Mouse (Mus musculus): ENCODE measurements around the gene Cxcl1. TPM values are rescaled to one million over a fixed set of nuclear protein-coding genes. Genes with fewer than 3 reads are reported as not detected.
"Not testable (repeated sequence)": the region's sequence is repeated elsewhere in the genome, so short reads cannot be mapped to it uniquely, and the experiment has no call there.

The Cxcl1 gene
- total RNA-seq (2015) (not detected in 2 replicates), total RNA-seq (2017) (not detected in 2 replicates)

DNA sequence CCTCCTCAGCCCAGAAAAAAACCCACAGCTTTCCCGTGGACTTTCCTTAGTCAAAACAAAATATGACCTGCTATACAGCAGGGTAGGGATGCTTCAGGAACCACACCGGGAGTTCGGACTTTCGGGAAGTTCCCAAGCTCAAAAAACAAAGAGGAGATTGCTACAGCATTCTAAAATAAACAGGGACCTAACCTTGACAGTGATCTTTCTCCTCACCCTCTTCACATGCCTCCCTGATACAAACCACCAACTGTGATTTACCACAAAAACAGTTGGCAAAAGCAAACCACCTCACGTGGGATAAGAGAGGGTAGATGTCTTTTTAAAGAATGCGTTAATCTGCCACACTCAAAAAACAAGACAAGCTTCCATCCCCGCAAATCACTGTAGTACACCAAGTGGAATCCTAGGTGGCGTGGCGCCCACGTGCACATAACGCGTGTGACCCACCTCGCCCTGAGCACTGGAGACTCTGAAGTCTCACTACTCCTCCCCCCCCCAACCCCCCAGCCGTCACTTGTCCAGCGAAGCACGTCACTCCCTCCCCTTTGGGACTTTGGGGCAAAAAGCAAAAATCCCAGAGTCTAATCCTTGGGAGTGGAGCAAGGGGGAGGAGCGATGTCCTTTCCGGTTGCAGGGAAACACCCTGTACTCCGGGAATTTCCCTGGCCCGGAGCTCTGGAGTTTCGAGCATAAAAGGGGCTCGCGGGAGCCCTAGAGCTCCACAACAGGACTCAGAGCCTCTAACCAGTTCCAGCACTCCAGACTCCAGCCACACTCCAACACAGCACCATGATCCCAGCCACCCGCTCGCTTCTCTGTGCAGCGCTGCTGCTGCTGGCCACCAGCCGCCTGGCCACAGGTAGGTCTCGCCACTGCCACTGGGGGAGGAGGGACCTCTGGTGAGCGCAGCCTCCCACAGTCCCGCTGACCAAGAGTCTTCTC is at the start of gene Cxcl1:
Gene Cxcl1, plus strand, starts transcription at position 723 of the 945 bp plus-strand sequence.
- peak; percentile 46 for ATAC-seq (replicated peaks; ENCODE audit: poor library complexity)

- ATAC-seq (replicated peaks; ENCODE audit: poor library complexity) = no peak
Measured at GRCm38 (mm10) chr5:90843891-90844290, 47.1 kb upstream of the Cxcl1 start.

DNA sequence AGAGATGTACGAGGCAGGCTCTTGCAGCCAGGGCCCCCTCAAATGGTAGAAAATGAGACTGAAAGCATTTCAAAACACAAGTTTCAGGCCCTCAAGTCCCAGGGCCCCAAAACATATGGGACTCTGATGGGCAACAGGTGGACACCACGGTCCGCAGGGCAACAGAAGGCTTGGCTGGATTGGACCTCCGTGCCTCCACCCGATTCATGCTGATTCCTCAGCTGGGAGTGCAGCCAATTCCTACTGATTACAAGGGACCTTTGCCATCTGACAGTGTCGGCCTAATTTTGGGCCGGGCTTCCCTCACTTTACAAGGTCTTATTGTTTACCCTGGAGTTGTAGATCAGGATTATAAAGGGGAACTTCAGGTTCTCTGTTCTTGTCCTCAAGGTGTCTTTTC is 40.9 kb upstream of the Cxcl1 start:
- not testable (repeated sequence) for ATAC-seq (replicated peaks; ENCODE audit: poor library complexity)

DNA sequence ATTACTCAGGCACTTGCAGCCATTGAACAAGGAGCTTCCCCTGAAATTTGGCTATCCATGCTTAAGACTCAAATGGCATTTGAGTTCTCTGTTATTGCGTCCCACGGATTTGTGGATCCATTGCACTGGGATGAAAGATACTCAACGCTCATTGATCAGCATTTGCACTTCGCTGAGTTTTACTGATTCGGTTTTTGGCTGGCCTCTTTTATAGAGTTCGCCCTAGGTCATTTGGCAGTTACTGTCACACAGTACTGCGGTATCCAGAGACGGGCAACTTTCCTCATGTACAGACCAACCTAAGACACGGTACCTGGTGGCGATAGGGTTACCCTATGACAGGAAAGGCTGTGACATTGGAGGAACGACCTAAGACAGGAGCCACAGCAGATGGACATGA is 39.6 kb upstream of the Cxcl1 start:
- not testable (repeated sequence) for ATAC-seq (replicated peaks; ENCODE audit: poor library complexity)

DNA sequence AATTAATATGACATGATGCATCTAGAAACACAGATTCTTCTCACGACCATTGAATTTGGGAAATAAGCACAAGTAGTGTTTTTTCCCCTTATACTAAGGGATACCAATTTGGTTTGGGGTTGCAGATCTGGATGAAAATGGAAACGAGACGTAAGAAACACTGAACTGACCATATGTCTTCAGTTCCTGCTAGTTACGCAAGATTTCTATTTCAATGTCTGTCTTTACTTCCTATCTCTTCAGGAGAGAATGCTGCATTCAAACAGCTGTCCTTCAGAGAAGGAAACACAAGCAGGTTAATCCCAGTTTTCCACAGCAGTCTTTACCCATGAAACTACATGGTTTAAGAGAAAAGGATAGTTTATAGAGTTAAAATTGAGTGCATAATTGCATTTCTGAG is 37.8 kb upstream of the Cxcl1 start:
- ATAC-seq (replicated peaks; ENCODE audit: poor library complexity) = peak; percentile 80

- ATAC-seq (replicated peaks; ENCODE audit: poor library complexity) = no peak
Measured at GRCm38 (mm10) chr5:90855308-90856230, 35.5 kb upstream of the Cxcl1 start.

DNA sequence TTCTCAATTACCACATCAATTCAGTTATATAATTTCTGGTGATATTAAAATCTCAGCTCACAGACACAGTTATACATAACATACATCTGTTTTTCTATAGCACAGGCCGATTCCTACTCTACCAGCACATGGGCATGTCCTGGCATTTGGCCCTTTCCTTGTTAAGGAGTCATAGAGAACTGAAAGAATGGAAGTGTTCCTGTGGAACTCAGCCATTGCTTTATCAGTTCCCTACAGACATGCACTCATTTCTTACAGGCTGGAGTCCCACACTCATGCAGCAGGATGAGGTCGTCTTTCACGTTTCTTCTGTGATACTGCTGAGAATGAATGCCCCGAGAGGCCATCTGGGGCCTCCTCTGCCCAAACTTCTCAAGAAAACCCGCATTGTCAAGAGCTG is 33.6 kb upstream of the Cxcl1 start:
- no peak for ATAC-seq (replicated peaks; ENCODE audit: poor library complexity)

GRCm38 (mm10) chr5:90858429-90858828 is 32.6 kb upstream of the Cxcl1 start:
- ATAC-seq (replicated peaks; ENCODE audit: poor library complexity) = no peak

- ATAC-seq (replicated peaks; ENCODE audit: poor library complexity) = no peak
Measured at GRCm38 (mm10) chr5:90859031-90859430, 32.0 kb upstream of the Cxcl1 start.

DNA sequence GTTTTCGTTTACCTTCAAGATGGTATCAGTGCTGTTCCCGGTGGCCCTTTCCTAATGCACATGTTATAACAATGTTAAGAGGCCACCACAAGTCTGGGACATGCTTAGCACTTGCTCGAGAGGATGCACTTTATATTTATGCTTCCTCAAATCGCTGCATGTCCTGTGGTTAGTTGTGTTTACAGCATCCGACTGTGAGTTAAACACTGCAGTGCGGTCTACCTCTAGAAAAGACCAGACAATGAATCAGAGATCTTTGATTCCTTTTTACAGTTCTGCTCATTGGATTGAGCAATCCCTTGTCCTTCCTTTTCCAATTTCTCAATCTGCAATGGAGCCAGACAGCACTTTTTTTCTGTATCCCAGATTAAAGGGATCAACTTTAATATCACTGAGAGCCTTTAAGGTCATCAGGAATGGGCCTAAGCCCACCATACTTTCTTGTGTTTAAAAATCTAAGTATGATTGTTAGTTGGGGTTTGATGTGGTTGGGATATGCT is 29.1 kb upstream of the Cxcl1 start:
- peak; percentile 54 for ATAC-seq (replicated peaks; ENCODE audit: poor library complexity)

GRCm38 (mm10) chr5:90866770-90867169 is 24.3 kb upstream of the Cxcl1 start:
- no peak for ATAC-seq (replicated peaks; ENCODE audit: poor library complexity)

GRCm38 (mm10) chr5:90872377-90872776 is 18.7 kb upstream of the Cxcl1 start:
- ATAC-seq (replicated peaks; ENCODE audit: poor library complexity) = no peak

DNA sequence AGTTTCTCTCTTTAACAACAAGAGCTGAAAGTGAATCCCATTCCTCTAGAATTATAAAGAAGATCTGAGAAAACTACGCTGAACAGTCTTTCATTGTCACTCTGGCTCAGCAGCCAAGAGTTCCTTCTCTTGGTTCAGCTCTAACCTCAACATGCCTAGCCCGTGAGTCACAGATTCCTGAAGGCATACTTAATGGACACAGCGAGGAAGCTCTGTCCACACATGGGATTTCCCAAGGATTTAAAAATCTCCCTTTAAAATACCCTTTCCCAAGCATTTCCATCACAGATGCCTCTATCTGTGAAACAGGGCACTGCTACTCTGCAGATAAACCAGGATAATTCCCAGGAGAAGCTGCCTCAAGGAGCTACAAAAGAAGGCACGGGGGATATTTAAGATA is 15.0 kb upstream of the Cxcl1 start:
- no peak for ATAC-seq (replicated peaks; ENCODE audit: poor library complexity)

- ATAC-seq (replicated peaks; ENCODE audit: poor library complexity) = peak; percentile 43; the same call in 1 of the 2 replicates
Measured at GRCm38 (mm10) chr5:90876471-90877172, 14.4 kb upstream of the Cxcl1 start.

GRCm38 (mm10) chr5:90877173-90877512 is 13.9 kb upstream of the Cxcl1 start:
- no peak for ATAC-seq (replicated peaks; ENCODE audit: poor library complexity)

DNA sequence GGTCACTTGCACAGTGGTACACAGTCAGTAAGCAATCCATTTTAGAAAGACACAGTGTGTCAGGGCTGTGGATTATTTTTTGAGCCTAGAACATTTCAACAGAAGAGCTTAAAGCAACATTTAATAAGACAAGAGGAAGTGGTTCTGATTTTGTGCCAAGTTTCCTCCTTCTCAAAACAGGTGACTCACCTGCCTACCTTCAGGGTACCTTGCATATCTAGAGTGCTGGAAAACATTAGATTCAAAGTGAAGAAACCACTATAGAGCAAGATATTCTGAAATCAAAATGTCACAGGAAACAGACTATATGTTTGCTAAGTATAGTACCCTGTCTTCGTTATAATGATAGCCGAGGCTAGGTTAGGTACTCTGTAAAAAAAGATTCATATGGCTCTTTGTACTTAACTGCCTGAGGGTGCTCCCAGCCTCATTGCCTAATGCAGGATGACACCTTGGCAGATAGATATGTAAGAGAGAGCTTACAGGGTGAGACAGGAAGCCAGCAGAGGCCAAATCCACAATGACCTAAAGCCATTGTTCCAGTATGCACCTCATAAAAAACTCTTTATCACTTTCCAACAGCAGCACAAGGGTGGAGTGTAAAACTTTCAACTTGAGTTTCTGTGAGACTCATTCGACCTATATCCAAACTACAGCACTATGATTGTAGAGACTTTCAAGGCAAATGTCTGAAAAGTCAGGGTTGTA is 11.6 kb upstream of the Cxcl1 start:
- ATAC-seq (replicated peaks; ENCODE audit: poor library complexity) = peak; percentile 48

GRCm38 (mm10) chr5:90880335-90880850 is 10.6 kb upstream of the Cxcl1 start:
- ATAC-seq (replicated peaks; ENCODE audit: poor library complexity) = no peak

DNA sequence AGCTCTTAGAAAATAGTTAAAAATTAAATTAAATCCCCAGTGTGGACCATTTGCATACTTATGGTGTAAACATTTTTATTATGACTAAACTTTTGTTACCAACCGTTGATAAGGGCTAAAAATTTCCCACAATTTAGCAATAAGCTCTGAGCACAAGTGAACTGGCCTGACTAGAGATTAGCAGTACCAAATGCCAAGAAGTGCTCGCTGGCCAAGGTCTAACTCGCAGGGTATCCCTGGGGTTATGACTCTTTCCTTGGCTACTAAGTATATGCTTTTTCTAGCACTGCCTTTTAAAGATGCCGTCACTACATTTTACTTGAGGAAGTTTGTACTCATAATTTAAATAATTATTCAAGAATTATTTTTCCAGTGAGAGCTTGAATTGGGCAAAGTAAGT is 10.0 kb upstream of the Cxcl1 start:
- no peak for ATAC-seq (replicated peaks; ENCODE audit: poor library complexity)

DNA sequence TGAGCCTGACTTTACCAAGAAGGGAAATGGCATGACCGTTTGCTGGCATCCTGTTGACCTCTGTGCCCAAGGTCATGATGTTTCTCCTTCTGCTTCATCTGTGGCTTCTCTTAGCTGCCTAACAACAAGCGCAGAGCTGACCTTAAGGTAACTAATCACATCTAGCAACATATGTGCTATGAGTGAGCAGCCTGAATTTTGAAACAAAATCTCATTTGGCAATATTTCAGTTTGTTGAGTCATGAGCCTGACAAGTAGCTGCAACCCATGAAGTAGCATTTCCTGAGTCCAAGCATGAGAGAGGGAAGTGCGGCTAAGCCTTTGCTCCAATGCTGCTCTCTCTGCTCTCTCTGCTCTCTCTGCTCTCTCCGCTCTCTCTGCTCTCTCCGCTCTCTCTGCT is 9.4 kb upstream of the Cxcl1 start:
- ATAC-seq (replicated peaks; ENCODE audit: poor library complexity) = peak; percentile 79

- no peak for ATAC-seq (replicated peaks; ENCODE audit: poor library complexity)
Measured at GRCm38 (mm10) chr5:90882146-90882545, 8.9 kb upstream of the Cxcl1 start.
